Mouse (Mus musculus) limb, embryonic 10.5 days (tissue): ENCODE measurements around the gene Rprd2. TPM values are rescaled to one million over a fixed set of nuclear protein-coding genes. Genes with fewer than 3 reads are reported as not detected.

ENCODE experiments used
- DNase-seq: peaks from one replicate; pipeline ENCODE4 v3.0.0-alpha.2; 2017; ENCODE audit warnings: low spot score
- H3K27ac ChIP-seq: fragments of 300-500 bp; sonication (generic); 2 replicates; pipeline ENCODE4 v1.5.1; 2016; ENCODE audit warnings: mild to moderate bottlenecking
- H3K27me3 ChIP-seq: fragments of 300-500 bp; sonication (generic); 2 replicates; pipeline ENCODE4 v1.6.1; 2016; ENCODE audit warnings: low read depth, mild to moderate bottlenecking; ENCODE audit not compliant: poor library complexity, severe bottlenecking
- H3K36me3 ChIP-seq: fragments of 300-500 bp; sonication (generic); 2 replicates; pipeline ENCODE4 v1.6.1; 2016; ENCODE audit warnings: mild to moderate bottlenecking, moderate library complexity
- H3K4me1 ChIP-seq: fragments of 300-500 bp; sonication (generic); 2 replicates; pipeline ENCODE4 v1.6.1; 2016
- H3K4me3 ChIP-seq: fragments of 300-500 bp; sonication (generic); 2 replicates; pipeline ENCODE4 v1.5.1; 2016; ENCODE audit warnings: mild to moderate bottlenecking, moderate library complexity
- H3K9me3 ChIP-seq: fragments of 300-500 bp; sonication (generic); replicated peaks from 2 replicates; pipeline ENCODE4 v1.6.1; 2016; ENCODE audit warnings: mild to moderate bottlenecking
- WGBS: fragments of 180-500 bp; shearing (Covaris S2); methylation state at CpG from one replicate; pipeline ENCODE4 v1.1.7; 2016; 5-methylcytosine and 5-hydroxymethylcytosine counted together
- polyA plus RNA-seq: library from polyadenylated mRNA; unstranded; fragments of >200 nt; fragmentation: Nextera tagmentation; extraction: Ambion mirVana; gene quantifications from 2 replicates; pipeline ENCODE4 v1.2.1, GENCODE M21; 2016

Rprd2 gene
- polyA plus RNA-seq, 1 experiment from 2014 or later, result 24.8 TPM

DNA sequence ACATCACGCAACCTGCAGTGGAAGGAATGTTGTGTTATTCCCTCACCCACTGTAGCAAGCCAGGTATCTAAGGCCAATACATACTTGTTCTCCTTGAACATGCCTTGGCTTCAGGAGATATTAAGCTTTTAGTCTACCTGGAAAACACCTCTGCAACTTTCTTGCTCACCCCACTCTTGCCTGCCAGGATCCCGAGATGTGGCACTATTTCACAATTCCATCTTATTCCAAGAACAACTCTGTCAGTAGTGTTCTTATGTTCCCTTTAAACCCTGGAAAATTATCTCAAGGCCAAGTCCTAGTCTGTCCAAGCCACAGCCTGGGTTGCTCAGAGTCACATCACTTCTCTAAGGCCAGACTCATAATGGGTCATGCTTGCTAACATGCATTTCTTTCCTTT, 61.9 kb downstream of the Rprd2 start:
- peaks cover 7% of the 10 kb centered on the region; the same call in 1 of the 2 replicates for H3K4me1 ChIP-seq
- H3K27ac ChIP-seq, result no peak overlapping the region
- WGBS, result 88% methylated on average over 2 of the region's 2 CpGs
- no peaks in the 10 kb centered on the region for H3K9me3 ChIP-seq
- peaks cover 13% of the 10 kb centered on the region for H3K36me3 ChIP-seq
- DNase-seq, result no peak
- H3K27me3 ChIP-seq, result no peaks in the 10 kb centered on the region
- no peak overlapping the region for H3K4me3 ChIP-seq

GRCm38 (mm10) chr3:95754345-95755206, 64.1 kb downstream of the Rprd2 start:
- DNase-seq, result peak; percentile 86
- H3K27me3 ChIP-seq, result no peaks in the 10 kb centered on the region
- peak overlapping the region; percentile 86 for H3K27ac ChIP-seq
- H3K4me1 ChIP-seq, result peaks cover 7% of the 10 kb centered on the region; the same call in 1 of the 2 replicates
- H3K4me3 ChIP-seq, result peak overlapping the region; percentile 84
- WGBS, result under 1% methylated on average over 30 of the region's 30 CpGs
- no peaks in the 10 kb centered on the region for H3K9me3 ChIP-seq
- H3K36me3 ChIP-seq, result peaks cover 35% of the 10 kb centered on the region

DNA sequence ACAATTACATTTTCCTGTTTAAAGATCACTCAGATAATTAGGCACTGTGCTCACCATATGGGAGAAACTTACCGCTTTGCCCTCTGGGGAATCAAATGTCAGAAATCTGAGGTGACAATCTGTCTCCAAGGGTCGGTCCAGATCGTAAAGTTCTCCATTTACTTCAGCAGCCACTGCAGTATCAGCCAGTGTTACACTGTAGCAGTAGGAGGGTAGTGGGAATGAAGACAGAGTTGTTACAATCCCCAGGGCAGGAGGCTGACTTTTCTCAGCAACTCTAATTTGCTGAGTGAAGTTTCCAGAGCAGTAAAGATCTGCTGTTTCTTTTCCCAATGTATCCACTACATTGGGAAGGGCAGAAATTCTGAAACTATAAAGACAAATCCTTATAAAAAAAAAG, 65.7 kb downstream of the Rprd2 start:
- H3K27ac ChIP-seq, result no peak overlapping the region
- no peaks in the 10 kb centered on the region for H3K9me3 ChIP-seq
- no peak overlapping the region for H3K4me3 ChIP-seq
- 78% methylated on average over 3 of the region's 3 CpGs for WGBS
- no peaks in the 10 kb centered on the region for H3K27me3 ChIP-seq
- H3K36me3 ChIP-seq, result peaks cover 51% of the 10 kb centered on the region
- no peak for DNase-seq
- peaks cover 7% of the 10 kb centered on the region; the same call in 1 of the 2 replicates for H3K4me1 ChIP-seq

- H3K27me3 ChIP-seq, result no peaks in the 10 kb centered on the region
- no peaks in the 10 kb centered on the region for H3K9me3 ChIP-seq
- peak overlapping the region; percentile 50; the same call in 1 of the 2 replicates for H3K27ac ChIP-seq
- peaks cover 97% of the 10 kb centered on the region for H3K36me3 ChIP-seq
- no peak for DNase-seq
- peaks cover 10% of the 10 kb centered on the region for H3K4me1 ChIP-seq
- H3K4me3 ChIP-seq, result no peak overlapping the region
- WGBS, result 75% methylated on average over 8 of the region's 8 CpGs
Measured at GRCm38 (mm10) chr3:95740406-95740805, 78.3 kb downstream of the Rprd2 start.

DNA sequence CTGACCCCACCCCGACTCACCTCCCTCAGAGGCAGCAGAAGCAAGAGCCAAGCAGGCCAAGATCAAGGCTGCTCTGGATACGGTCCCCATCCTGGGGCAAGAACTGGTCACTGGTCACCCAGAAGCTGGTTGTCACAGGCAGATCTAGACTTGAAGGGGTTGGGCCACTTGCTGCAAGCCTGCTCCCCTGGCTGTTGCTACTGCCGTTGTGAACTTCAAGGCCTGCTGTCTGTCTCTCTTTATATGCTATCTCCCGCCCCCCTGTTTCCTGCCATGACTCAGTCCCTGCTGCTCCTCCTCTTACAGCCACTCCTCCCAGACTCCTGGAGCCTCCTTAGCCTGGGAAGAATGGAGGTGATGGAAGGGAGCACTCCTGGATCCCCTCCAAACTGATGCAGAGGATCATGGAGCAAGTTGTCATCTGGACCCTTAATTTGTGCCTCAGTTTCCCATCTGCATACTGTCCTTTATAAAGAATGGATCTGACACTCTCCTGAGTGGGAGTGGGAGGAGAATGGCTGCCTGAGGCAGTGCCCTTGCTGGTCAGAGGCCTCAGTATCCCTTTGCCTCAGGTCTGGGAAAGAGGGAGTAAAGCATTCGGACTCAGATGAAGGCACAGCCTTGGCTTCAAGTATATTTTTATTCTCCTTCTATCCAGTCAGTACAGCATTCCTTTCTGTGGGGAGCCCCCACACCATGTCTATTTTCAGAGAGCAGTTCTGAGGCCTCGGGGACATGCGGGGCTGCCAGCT, 79.1 kb downstream of the Rprd2 start, which contains the start of gene Ecm1:
TSS of gene Ecm1 (minus strand) at position 217 of the 752 bp plus-strand sequence.
- Histone ChIP-seq H3K36me3 (peaks cover 97% of the 10 kb centered on the region), H3K9me3 (no peaks in the 10 kb centered on the region), H3K4me3 (no peak within 1 kb of the TSS), H3K27ac (peak within 1 kb of the TSS; percentile 50), H3K4me1 (peaks cover 13% of the 10 kb centered on the region), H3K27me3 (no peaks in the 10 kb centered on the region)
- 79% methylated on average over 7 of the region's 7 CpGs for WGBS
- DNase-seq, result no peak

DNA sequence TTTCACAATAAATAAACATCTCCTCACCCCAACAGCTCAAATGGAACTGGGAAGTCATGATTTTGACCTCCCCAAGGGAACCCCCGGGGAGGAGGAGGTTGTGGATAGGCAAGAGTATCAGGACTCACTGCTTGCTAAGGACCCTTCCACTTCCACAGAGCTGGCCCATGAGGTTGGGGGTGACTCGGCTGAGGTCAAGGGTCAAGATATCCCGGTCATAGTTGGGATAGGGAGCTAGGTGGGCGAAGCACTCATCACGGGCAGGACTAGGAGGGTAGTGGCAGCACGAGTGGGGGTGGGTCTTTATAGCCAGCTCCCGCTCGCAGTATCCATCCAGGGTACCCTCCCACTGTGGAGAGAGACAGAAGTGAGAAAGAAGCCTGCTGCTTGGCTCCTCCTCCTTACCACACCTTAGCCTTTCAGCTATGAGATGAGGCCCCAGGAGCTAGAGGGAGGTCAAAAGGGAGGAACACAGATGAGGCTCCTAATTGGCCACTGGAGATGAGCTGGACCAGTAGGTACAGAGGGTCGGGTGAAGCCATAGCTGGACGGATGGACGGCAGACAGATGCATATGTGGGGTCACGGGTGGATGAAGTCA, 83.5 kb downstream of the Rprd2 start:
- Histone ChIP-seq H3K36me3 (peaks cover 65% of the 10 kb centered on the region), H3K27me3 (no peaks in the 10 kb centered on the region), H3K4me1 (peaks cover 12% of the 10 kb centered on the region; the same call in 1 of the 2 replicates), H3K4me3 (no peak overlapping the region), H3K27ac (no peak overlapping the region), H3K9me3 (no peaks in the 10 kb centered on the region)
- no peak for DNase-seq
- 86% methylated on average over 12 of the region's 12 CpGs for WGBS

DNA sequence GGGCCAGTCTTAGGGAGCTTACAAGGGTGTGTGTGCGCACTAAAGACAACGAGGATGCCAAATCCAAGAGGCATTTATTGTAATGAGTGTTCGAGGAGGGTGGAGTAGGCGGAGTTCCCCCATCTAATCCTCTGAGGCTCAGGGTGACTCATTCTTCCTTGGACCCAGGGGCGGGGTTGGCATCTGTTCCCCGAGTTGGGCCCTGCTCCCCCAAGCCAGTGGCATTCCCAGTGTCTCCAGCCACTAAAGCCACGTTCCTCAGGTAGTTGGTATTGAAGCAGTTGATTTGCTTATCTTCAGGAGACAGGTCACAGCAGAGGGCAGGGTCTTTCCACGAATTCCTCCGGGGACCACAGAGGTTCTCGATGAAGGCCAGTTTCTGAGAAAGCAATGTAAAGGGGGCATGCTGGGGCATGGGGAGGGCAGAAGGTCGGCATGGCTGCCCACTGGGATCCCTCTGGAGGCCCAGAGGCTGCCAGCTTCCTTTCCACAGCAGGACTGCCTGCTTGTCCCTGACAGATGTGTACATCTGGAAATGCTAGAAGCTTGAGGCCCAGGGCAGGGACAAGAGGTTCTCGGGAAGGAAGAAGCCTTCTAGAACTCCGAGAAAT, 84.5 kb downstream of the Rprd2 start:
- Histone ChIP-seq H3K9me3 (no peaks in the 10 kb centered on the region), H3K36me3 (peaks cover 55% of the 10 kb centered on the region), H3K4me3 (no peak overlapping the region), H3K27ac (no peak overlapping the region), H3K4me1 (peaks cover 10% of the 10 kb centered on the region; the same call in 1 of the 2 replicates), H3K27me3 (no peaks in the 10 kb centered on the region)
- WGBS, result 84% methylated on average over 13 of the region's 13 CpGs
- no peak for DNase-seq

- 88% methylated on average over 11 of the region's 11 CpGs for WGBS
- H3K36me3 ChIP-seq, result peaks cover 45% of the 10 kb centered on the region
- H3K9me3 ChIP-seq, result no peaks in the 10 kb centered on the region
- peaks cover 9% of the 10 kb centered on the region; the same call in 1 of the 2 replicates for H3K4me1 ChIP-seq
- DNase-seq, result no peak
- no peak overlapping the region for H3K27ac ChIP-seq
- no peak overlapping the region for H3K4me3 ChIP-seq
- no peaks in the 10 kb centered on the region for H3K27me3 ChIP-seq
Measured at GRCm38 (mm10) chr3:95732744-95733521, 85.7 kb downstream of the Rprd2 start.

DNA sequence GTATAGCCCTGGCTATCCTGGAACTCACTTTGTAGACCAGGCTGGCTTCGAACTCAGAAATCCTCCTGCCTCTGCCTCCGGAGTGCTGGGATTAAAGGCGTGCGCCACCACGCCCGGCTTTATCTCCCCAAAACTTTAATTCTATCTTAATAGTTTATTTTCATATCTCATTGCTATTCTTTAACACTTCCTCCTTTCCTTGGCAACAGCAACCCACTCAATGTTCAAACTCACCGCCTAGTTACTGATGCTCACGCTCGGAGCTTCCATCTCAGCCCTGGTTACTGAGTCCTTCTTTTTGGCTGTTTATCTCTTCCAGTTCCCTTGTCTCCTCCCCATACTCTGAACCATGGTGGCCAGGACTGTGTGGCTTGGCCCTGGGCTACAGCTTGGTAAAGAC, 86.4 kb downstream of the Rprd2 start:
- Histone ChIP-seq H3K27me3 (no peaks in the 10 kb centered on the region), H3K4me1 (peaks cover 9% of the 10 kb centered on the region; the same call in 1 of the 2 replicates), H3K4me3 (no peak overlapping the region), H3K9me3 (no peaks in the 10 kb centered on the region), H3K27ac (no peak overlapping the region; the same call in 1 of the 2 replicates), H3K36me3 (peaks cover 38% of the 10 kb centered on the region)
- 97% methylated on average over 9 of the region's 9 CpGs for WGBS
- no peak for DNase-seq

DNA sequence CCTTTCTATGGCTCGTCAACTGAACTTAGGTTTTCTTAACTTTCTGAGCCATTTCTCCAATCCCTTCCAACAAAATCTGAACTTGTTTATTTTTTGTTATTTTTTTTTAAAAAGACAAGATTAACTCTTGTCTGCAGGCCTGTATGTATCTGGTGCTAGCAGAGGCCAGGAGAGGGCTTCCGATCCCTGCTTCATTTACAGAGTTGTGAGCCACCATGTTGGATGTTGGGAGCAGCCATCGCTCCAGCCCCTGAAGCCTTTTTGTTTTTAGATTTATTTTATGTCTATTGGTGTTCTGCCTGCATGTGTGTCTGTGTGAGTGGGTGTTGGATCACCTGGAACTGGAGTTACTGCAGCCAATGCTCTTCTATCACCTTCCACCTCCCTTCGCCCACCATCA, 86.9 kb downstream of the Rprd2 start:
- 88% methylated on average over 4 of the region's 4 CpGs for WGBS
- H3K27ac ChIP-seq, result no peak overlapping the region; the same call in 1 of the 2 replicates
- H3K27me3 ChIP-seq, result no peaks in the 10 kb centered on the region
- no peak overlapping the region for H3K4me3 ChIP-seq
- DNase-seq, result no peak
- H3K9me3 ChIP-seq, result no peaks in the 10 kb centered on the region
- peaks cover 34% of the 10 kb centered on the region for H3K36me3 ChIP-seq
- peaks cover 9% of the 10 kb centered on the region; the same call in 1 of the 2 replicates for H3K4me1 ChIP-seq

DNA sequence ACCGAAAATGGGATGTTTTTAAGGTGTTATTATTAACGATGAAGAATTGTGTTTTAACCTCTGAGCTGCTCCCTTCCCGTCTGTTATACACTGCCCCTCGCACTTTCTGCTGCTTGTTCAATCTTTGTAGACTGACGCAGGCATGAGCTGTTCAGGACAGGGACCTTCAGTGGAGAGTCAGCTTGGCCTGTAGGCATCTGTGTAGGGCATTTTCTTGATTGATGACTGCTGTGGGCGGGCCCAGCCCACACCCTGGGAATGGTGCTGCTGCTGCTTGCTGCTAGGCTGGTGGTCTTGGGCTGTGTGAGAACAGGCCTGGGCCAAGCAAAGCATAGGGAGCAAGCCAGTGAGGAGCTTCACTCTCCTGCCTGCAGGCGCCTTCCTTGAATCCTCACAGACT, 88.2 kb downstream of the Rprd2 start:
- Histone ChIP-seq H3K27ac (peak overlapping the region; percentile 2; the same call in 1 of the 2 replicates), H3K27me3 (no peaks in the 10 kb centered on the region), H3K4me3 (no peak overlapping the region), H3K9me3 (no peaks in the 10 kb centered on the region), H3K4me1 (peaks cover 9% of the 10 kb centered on the region; the same call in 1 of the 2 replicates), H3K36me3 (peaks cover 20% of the 10 kb centered on the region)
- DNase-seq, result no peak
- 77% methylated on average over 7 of the region's 7 CpGs for WGBS

DNA sequence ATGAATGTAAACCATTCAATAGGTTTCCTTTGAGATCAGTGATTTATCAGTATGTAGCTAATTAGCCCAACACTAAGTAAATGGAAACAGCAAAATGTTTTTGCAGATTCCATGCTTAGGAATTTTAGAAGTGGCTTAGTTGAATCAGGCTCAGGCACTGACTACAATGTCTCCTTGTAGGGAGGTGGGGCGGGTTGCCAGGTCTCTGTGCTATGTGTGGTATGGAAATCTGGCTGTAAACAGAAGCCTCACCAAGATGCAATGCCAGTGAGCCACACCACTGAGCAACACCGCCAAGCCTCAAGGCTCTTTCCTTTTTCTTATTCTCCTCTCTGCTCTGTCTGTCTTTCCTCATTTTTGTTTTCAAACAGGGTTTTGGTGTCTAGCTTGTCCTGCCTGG, 89.8 kb downstream of the Rprd2 start:
- DNase-seq, result no peak
- no peak overlapping the region for H3K4me3 ChIP-seq
- H3K4me1 ChIP-seq, result 0 out of 2 replicates have a peak, but pooled peaks cover 5% of the 10 kb centered on the region
- peaks cover 5% of the 10 kb centered on the region for H3K36me3 ChIP-seq
- H3K9me3 ChIP-seq, result no peaks in the 10 kb centered on the region
- no peaks in the 10 kb centered on the region for H3K27me3 ChIP-seq
- no peak overlapping the region for H3K27ac ChIP-seq
- 77% methylated on average over 2 of the region's 2 CpGs for WGBS
